Mouse (Mus musculus) hindbrain, embryonic 13.5 days (tissue): ENCODE data around the gene Ppil2. TPM values are rescaled to one million over a fixed set of nuclear protein-coding genes. Genes with fewer than 3 reads are reported as not detected.

ENCODE experiments used
- ATAC-seq: fragments of 200-750 bp; cut with Nextera tagmentation; 2 replicates; pipeline ENCODE4 v1.8.0; 2017; ENCODE audit warnings: moderate TSS enrichment; ENCODE audit not compliant: low FRiP score
- H3K27ac ChIP-seq: fragments of 300-500 bp; sonication (generic); 2 replicates; pipeline ENCODE4 v1.5.1; 2015; ENCODE audit warnings: inconsistent platforms, mild to moderate bottlenecking, moderate library complexity
- H3K27me3 ChIP-seq: fragments of 300-500 bp; sonication (generic); 2 replicates; pipeline ENCODE4 v1.6.1; 2015; ENCODE audit warnings: mild to moderate bottlenecking, inconsistent platforms
- H3K36me3 ChIP-seq: fragments of 300-500 bp; sonication (generic); 2 replicates; pipeline ENCODE4 v1.6.1; 2015; ENCODE audit warnings: mild to moderate bottlenecking, inconsistent platforms
- H3K4me1 ChIP-seq: fragments of 300-500 bp; sonication (generic); replicated peaks from 2 replicates; pipeline ENCODE4 v1.6.1; 2015; ENCODE audit warnings: inconsistent platforms
- H3K4me2 ChIP-seq: fragments of 300-500 bp; sonication (generic); 2 replicates; pipeline ENCODE4 v1.6.1; 2015; ENCODE audit warnings: inconsistent platforms, mild to moderate bottlenecking, moderate library complexity
- H3K4me3 ChIP-seq: fragments of 300-500 bp; sonication (generic); 2 replicates; pipeline ENCODE4 v1.5.1; 2015; ENCODE audit warnings: mild to moderate bottlenecking, inconsistent platforms
- H3K9ac ChIP-seq: fragments of 300-500 bp; sonication (generic); 2 replicates; pipeline ENCODE4 v1.6.1; 2015; ENCODE audit warnings: mild to moderate bottlenecking, inconsistent platforms
- H3K9me3 ChIP-seq: fragments of 300-500 bp; sonication (generic); 2 replicates; pipeline ENCODE4 v1.6.1; 2016; ENCODE audit warnings: inconsistent platforms
- WGBS: fragments of 180-500 bp; shearing (Covaris S2); methylation state at CpG from one replicate; pipeline ENCODE4 v1.1.7; 2015; 5-methylcytosine and 5-hydroxymethylcytosine counted together
- polyA plus RNA-seq: library from polyadenylated mRNA; unstranded; fragments of >200 nt; fragmentation: Nextera tagmentation; extraction: Ambion mirVana; gene quantifications from 2 replicates; pipeline ENCODE4 v1.2.1, GENCODE M21; 2015

Gene Ppil2
- polyA plus RNA-seq, 1 experiment from 2014 or later: 153 TPM

DNA sequence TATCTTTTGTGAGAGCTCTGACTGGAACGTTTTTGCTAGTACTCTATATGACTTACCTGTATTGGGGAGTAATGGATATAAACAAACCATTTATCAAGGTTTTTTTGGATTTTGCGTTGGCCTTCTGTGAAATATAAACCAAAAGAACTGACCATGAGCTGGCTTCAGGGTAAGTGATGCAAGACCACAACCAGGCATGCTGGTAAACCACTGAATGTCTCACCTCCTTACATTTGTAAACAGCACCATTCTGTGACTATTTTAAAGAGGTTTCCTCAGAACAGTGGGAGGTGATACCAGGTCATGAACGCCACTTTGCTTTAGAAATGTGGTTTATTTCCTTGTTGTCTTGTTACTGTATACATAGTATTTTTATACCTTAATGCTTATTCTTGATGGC lies 24.8 kb downstream of the Ppil2 start:
- Histone ChIP-seq H3K9me3 (no peaks in the 10 kb centered on the region), H3K36me3 (peaks cover 100% of the 10 kb centered on the region), H3K4me1 (no peaks in the 10 kb centered on the region), H3K4me3 (no peak overlapping the region), H3K27ac (no peak overlapping the region), H3K27me3 (no peaks in the 10 kb centered on the region), H3K4me2 (no peak overlapping the region), H3K9ac (no peak overlapping the region)
- no peak for ATAC-seq
- WGBS: 93% methylated on average over 3 of the region's 3 CpGs

DNA sequence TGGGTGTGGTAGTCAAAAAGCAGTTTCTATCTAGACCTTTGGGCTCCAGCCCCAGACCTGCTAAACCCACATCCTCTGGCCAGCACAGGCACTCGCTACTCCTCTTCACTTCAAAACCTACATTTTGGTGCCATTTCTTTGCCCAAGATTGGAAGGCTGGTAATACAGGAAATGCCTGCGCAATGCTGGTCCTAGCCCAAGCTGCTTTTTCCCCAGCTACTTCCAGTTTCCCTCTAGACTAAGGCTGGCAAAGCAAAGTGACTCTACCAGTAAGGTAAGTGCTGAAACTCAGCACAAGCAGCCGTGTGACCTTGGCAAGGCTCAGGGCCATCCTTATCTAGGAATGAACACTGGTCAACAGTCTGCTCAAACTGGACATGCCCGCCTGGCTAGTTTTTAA lies 25.4 kb downstream of the Ppil2 start:
- Histone ChIP-seq H3K27me3 (no peaks in the 10 kb centered on the region), H3K9me3 (no peaks in the 10 kb centered on the region), H3K27ac (no peak overlapping the region), H3K9ac (no peak overlapping the region), H3K36me3 (peaks cover 98% of the 10 kb centered on the region), H3K4me1 (no peaks in the 10 kb centered on the region), H3K4me2 (no peak overlapping the region), H3K4me3 (no peak overlapping the region)
- ATAC-seq: no peak
- 95% methylated on average over 4 of the region's 4 CpGs for WGBS

DNA sequence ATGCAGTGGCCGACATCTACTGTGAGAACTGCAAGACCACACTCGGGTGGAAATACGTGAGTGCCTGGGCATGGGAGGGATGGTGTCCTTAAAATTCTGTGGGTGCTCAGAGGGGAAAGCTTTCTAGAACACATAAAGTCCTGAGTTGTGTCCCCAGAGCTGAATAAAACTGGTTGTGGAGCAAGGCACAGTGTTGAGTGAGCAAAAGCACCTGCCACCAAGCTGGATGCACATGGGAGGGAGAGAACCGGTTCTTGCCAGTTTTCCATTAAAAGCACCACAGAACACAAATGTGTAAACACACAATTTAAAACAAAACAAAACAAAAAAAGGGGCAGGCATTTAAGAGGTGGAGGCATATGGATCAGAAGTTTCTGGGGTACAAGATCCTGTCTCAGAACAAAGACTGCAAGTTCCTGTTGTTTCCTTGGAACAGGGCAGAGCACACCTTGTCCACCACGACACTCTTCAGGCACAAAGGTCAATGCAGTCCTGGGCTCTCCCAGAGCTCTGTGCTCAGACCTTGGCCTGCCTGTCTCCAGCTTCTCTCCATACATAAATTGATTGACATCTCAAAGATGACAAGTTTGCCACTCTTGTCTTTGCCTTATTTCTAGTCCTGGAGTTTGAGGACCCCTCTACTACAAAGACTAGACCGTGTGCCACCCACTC lies 28.8 kb downstream of the Ppil2 start:
- no peak overlapping the region for H3K4me2 ChIP-seq
- no peak overlapping the region for H3K9ac ChIP-seq
- no peaks in the 10 kb centered on the region for H3K4me1 ChIP-seq
- no peak overlapping the region for H3K27ac ChIP-seq
- WGBS: 91% methylated on average over 6 of the region's 6 CpGs
- no peak overlapping the region for H3K4me3 ChIP-seq
- no peaks in the 10 kb centered on the region for H3K27me3 ChIP-seq
- H3K9me3 ChIP-seq: no peaks in the 10 kb centered on the region
- no peak for ATAC-seq
- peaks cover 87% of the 10 kb centered on the region for H3K36me3 ChIP-seq

DNA sequence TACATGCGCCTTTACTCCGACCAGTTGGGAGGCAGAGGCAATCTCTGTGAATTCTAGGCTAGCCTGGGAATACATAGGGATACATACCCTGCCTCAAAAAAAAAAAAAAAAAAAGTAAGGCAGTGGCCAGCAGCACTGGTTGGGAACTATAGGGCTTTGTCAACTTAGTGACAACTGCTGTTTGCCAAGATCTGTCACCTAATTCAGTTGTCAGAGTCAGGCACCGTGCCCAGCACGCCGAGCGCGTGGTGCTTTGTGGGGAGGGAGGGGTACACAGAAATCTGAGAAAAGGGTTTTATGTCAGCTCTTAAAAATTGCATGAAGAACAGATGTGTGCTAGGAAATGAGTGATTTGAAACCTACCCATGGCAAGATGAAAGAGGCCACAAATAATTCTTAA lies 33.0 kb downstream of the Ppil2 start:
- no peak for ATAC-seq
- peaks cover 8% of the 10 kb centered on the region for H3K4me1 ChIP-seq
- H3K4me2 ChIP-seq: no peak overlapping the region
- 77% methylated on average over 7 of the region's 7 CpGs for WGBS
- peaks cover 74% of the 10 kb centered on the region for H3K36me3 ChIP-seq
- H3K27me3 ChIP-seq: no peaks in the 10 kb centered on the region
- H3K9me3 ChIP-seq: no peaks in the 10 kb centered on the region
- no peak overlapping the region for H3K9ac ChIP-seq
- no peak overlapping the region for H3K4me3 ChIP-seq
- H3K27ac ChIP-seq: no peak overlapping the region

DNA sequence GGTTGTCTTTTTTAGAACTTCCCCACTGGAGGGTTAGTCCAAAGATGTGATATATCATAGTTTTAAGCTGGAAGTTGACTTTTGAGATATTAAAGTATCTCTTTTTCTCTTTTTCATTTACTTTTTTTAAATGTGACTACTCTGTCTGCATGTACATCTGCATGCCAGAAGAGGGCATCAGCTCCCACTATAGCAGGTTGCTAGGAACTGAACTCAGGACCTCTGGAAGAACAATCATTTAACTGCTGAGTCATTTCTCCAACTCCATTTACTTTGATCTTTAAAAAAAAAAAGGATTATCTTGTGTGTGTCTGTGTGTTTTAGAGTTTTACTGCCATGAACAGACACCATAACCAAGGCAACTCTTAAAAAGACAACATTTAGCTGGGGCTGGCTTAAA lies 34.2 kb downstream of the Ppil2 start:
- H3K4me3 ChIP-seq: no peak overlapping the region
- H3K4me2 ChIP-seq: no peak overlapping the region
- H3K36me3 ChIP-seq: peaks cover 65% of the 10 kb centered on the region
- H3K9ac ChIP-seq: no peak overlapping the region
- no peaks in the 10 kb centered on the region for H3K27me3 ChIP-seq
- H3K9me3 ChIP-seq: no peaks in the 10 kb centered on the region
- peaks cover 19% of the 10 kb centered on the region for H3K4me1 ChIP-seq
- no peak overlapping the region for H3K27ac ChIP-seq
- no peak for ATAC-seq

DNA sequence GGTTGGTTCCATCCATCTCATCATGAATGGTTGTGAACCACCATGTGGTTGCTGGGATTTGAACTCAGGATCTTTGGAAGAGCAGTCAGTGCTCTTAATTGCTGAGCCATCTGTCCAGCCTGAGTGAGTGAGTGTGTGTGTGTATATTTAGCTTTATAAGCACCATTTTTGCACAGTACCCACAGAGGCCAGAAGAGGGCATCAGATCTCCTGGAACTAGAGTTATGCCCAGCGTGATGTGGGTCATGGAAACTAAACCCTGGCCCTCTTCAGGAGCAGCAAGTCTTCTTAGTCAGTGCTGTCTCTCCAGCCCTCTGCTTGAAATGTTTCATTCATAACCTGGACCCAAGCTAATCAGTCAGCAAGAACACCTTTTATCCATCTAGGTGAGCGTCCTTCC lies 34.8 kb downstream of the Ppil2 start:
- no peak overlapping the region for H3K4me3 ChIP-seq
- H3K27ac ChIP-seq: no peak overlapping the region
- no peak for ATAC-seq
- 98% methylated on average over 2 of the region's 2 CpGs for WGBS
- H3K9ac ChIP-seq: no peak overlapping the region
- peaks cover 59% of the 10 kb centered on the region for H3K36me3 ChIP-seq
- H3K9me3 ChIP-seq: no peaks in the 10 kb centered on the region
- H3K4me2 ChIP-seq: no peak overlapping the region
- no peaks in the 10 kb centered on the region for H3K27me3 ChIP-seq
- peaks cover 24% of the 10 kb centered on the region for H3K4me1 ChIP-seq

DNA sequence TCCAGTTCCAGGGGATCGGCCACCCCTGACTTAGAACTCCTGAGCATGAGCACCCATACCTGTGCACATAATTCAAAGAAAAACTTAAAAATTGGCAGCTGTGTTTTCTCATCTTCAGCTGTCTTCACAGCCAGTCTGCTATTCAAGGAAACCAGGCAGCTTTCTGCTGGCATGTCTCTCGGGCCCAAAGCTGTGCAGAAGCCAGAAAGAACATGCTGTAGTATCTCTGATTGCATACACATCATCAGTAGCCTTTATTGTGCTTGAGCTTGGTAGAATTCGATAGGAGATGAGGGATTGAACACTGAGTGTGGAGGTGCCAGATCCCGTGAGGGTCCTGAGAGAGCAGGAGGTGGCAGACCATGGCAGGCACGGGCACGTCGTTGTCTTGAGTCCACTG lies 38.1 kb downstream of the Ppil2 start:
- WGBS: 93% methylated on average over 7 of the region's 7 CpGs
- no peak overlapping the region for H3K4me3 ChIP-seq
- no peak overlapping the region for H3K9ac ChIP-seq

DNA sequence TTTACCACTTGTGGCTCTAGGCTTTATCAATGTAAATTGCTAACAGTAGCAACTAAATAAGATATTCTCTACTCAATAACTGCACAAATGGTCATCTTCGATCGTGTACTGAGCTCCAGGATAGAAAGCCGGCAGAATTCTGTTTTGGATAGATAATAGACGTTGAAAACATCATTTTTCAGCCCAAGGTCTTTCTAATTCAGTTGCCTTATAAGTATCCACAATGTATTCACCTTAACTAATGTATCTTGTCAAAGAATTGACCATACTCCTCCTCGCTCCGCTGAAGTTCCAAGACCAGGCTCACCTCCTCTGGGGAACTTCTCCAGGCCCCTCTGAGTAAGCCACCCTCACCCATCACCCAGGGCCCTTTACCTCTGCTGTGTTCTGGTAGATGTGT lies 40.3 kb downstream of the Ppil2 start:
- no peaks in the 10 kb centered on the region for H3K9me3 ChIP-seq
- H3K27me3 ChIP-seq: no peaks in the 10 kb centered on the region
- peak overlapping the region; percentile 66 for H3K4me2 ChIP-seq
- peak overlapping the region; percentile 72 for H3K4me3 ChIP-seq
- H3K27ac ChIP-seq: no peak overlapping the region
- H3K4me1 ChIP-seq: peaks cover 37% of the 10 kb centered on the region
- peaks cover 20% of the 10 kb centered on the region for H3K36me3 ChIP-seq
- peak overlapping the region; percentile 82 for H3K9ac ChIP-seq
- WGBS: 47% methylated on average over 6 of the region's 6 CpGs
- ATAC-seq: no peak

More for the DNA sequence above, 38.1 kb downstream of the Ppil2 start:
- Histone ChIP-seq H3K4me2 (no peak overlapping the region), H3K36me3 (peaks cover 38% of the 10 kb centered on the region), H3K27ac (no peak overlapping the region), H3K4me1 (peaks cover 37% of the 10 kb centered on the region), H3K9me3 (no peaks in the 10 kb centered on the region), H3K27me3 (no peaks in the 10 kb centered on the region)
- no peak for ATAC-seq

DNA sequence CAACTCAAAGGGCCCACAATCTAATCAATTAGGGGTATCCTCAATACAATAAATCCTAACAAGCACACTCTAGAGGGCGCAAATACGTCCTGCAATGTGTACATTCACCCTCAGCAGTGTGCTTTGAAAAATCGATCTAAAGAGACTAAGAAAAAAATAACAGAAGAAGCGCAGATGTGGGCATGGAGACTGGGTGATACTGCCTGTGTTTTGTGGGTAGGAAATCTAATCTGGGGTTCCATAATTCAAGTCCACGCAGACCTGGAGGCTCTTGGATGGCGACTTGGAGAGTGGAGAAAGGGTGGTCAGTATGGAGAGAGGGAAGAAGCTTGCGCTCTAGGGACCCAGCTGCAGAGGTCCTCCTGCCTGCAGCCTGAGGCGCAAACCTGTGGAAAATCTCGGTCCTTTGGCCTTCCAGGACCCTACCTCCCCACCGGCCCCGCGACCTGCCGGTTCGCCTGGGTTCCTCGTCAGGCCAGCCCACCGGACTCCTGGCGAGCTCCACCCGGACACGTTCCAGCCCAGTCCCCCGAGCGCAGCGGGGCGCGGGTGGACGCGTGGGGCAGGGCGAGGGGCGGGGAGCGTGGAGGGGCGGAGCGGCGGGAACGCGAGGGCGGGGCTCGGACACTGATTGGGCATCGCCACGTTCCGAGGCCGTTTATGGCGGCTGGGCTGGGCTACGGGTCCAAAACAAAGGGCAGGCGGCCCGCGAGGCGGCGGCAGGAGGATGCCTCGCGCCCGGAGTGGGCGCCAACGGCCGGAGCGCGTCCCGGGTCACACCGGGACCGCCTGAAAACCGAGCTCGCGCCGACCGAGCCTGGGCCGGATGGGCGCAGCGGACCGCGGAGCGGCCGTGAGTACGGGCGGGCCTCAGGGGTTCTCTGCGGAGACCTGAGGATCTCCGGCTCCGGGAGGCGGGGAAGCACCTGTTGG lies 41.3 kb downstream of the Ppil2 start, which contains the start of gene Ypel1:
Gene Ypel1 (plus strand): TSS at position 186 of the 933 bp plus-strand sequence.
- peak within 1 kb of the TSS; percentile 82 for H3K9ac ChIP-seq
- H3K4me1 ChIP-seq: peaks cover 37% of the 10 kb centered on the region
- ATAC-seq: peak; percentile 97
- H3K36me3 ChIP-seq: peaks cover 10% of the 10 kb centered on the region
- H3K27ac ChIP-seq: peak within 1 kb of the TSS; percentile 93
- H3K9me3 ChIP-seq: no peaks in the 10 kb centered on the region
- under 1% methylated on average over 66 of the region's 76 CpGs for WGBS
- H3K4me3 ChIP-seq: peak within 1 kb of the TSS; percentile 72
- no peaks in the 10 kb centered on the region for H3K27me3 ChIP-seq
- H3K4me2 ChIP-seq: peak within 1 kb of the TSS; percentile 66

DNA sequence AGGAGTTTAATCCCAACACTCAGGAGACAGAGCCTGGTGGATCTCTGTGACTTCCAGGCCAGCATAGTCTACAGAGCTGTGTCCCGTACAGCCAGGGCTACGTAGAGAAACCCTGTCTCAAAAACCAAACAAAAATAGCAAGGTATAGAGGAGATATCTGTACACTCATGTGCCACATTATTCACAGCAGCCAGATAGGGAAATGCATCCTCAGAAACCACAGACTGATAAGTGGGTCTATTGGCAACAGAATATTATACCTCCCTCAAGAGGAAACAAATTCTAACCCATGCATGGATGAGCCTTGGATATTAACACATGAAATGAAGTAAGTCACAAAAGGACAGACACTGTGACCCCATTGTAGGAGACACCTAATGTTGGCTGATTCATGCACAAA lies 43.5 kb downstream of the Ppil2 start:
- Histone ChIP-seq H3K4me1 (peaks cover 25% of the 10 kb centered on the region), H3K9me3 (no peaks in the 10 kb centered on the region), H3K4me2 (no peak overlapping the region), H3K36me3 (0 out of 2 replicates have a peak, but pooled peaks cover 3% of the 10 kb centered on the region), H3K27me3 (no peaks in the 10 kb centered on the region), H3K27ac (no peak overlapping the region), H3K9ac (no peak overlapping the region), H3K4me3 (no peak overlapping the region)
- no peak for ATAC-seq
- WGBS: 91% methylated on average over 2 of the region's 2 CpGs

DNA sequence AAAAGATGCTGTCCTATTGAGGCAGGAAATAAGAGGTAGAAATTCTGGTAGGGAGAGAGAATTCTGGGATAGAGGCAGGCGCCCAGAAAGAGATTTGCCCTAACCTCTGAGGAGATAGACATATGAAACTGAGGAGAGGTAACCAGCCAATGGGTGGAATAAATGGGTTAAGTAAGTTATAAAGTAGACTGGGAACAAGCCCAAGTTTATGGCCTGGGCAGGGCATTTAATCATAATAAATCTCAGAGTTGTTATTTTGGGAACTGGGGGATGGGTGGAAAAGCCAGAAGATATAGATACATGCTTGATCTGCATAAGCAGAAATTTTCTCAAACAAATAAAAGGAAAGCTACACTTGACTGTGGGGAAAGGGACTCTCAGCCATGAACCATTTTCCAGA lies 48.7 kb downstream of the Ppil2 start:
- Histone ChIP-seq H3K27ac (no peak overlapping the region), H3K36me3 (no peaks in the 10 kb centered on the region), H3K4me3 (no peak overlapping the region), H3K9ac (no peak overlapping the region), H3K27me3 (0 out of 2 replicates have a peak, but pooled peaks cover 3% of the 10 kb centered on the region), H3K9me3 (no peaks in the 10 kb centered on the region), H3K4me2 (no peak overlapping the region), H3K4me1 (no peaks in the 10 kb centered on the region)
- WGBS: 69% methylated on average over 1 of the region's 1 CpGs
- ATAC-seq: no peak

DNA sequence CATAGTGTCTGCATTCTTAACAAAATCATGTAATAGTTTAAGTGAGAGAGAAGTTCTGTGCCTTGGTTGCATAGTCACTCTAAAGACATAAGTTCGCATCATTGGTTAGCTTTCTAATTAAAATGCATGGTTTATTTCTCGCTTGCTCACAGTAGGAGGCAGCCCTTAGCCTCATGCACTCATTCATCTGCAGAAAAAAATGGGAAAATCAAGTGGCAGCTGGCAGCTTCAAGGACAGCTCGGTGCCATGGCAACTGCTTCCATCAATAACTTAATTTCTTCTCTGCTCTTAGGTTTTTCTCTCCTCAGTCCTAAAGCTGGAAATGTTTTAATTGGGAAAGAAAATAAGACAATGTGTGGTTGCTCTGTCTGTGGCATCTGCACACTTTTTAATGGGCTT lies 55.5 kb downstream of the Ppil2 start:
- no peaks in the 10 kb centered on the region; the same call in 1 of the 2 replicates for H3K36me3 ChIP-seq
- peak overlapping the region; percentile 36 for H3K27ac ChIP-seq
- 0 out of 2 replicates have a peak, but pooled peaks have one; percentile 26 for ATAC-seq
- H3K9ac ChIP-seq: 0 out of 2 replicates have a peak overlapping the region, but pooled peaks have one; percentile 4
- no peak overlapping the region for H3K4me3 ChIP-seq
- no peaks in the 10 kb centered on the region for H3K27me3 ChIP-seq
- no peaks in the 10 kb centered on the region for H3K9me3 ChIP-seq
- WGBS: 38% methylated on average over 3 of the region's 3 CpGs
- no peak overlapping the region for H3K4me2 ChIP-seq
- peaks cover 10% of the 10 kb centered on the region for H3K4me1 ChIP-seq
